Mouse (Mus musculus) lung, postnatal 0 days (tissue): ENCODE results near the gene Agtpbp1. TPM values are rescaled to one million over a fixed set of nuclear protein-coding genes. Genes with fewer than 3 reads are reported as not detected.

Experiments used
- ATAC-seq: fragments of 200-750 bp; cut with Nextera tagmentation; 2 replicates; pipeline ENCODE4 v1.8.0; 2017; ENCODE audit warnings: moderate library complexity
- DNase-seq: peaks from one replicate; pipeline ENCODE4 v3.0.0-alpha.2; 2016; ENCODE audit warnings: low spot score
- H3K27ac ChIP-seq: fragments of 300-500 bp; sonication (generic); 2 replicates; pipeline ENCODE4 v1.5.1; 2014; ENCODE audit warnings: antibody characterized with exemption, mild to moderate bottlenecking, low read length, mixed read lengths
- H3K27me3 ChIP-seq: fragments of 300-500 bp; sonication (generic); replicated peaks from 2 replicates; pipeline ENCODE4 v1.6.1; 2014; ENCODE audit warnings: low read length, mixed read lengths; ENCODE audit not compliant: insufficient read depth
- H3K36me3 ChIP-seq: fragments of 300-500 bp; sonication (generic); 2 replicates; pipeline ENCODE4 v1.6.1; 2014; ENCODE audit warnings: low read length, mixed read lengths; ENCODE audit not compliant: insufficient read depth
- H3K4me1 ChIP-seq: fragments of 300-500 bp; sonication (generic); 2 replicates; pipeline ENCODE4 v1.6.1; 2014; ENCODE audit warnings: antibody characterized with exemption, low read depth, low read length, mixed read lengths; ENCODE audit not compliant: insufficient read depth
- H3K4me2 ChIP-seq: fragments of 300-500 bp; sonication (generic); replicated peaks from 2 replicates; pipeline ENCODE4 v1.6.1; 2014; ENCODE audit warnings: low read depth, mild to moderate bottlenecking, low read length, moderate library complexity, mixed read lengths
- H3K4me3 ChIP-seq: fragments of 300-500 bp; sonication (generic); 2 replicates; pipeline ENCODE4 v1.5.1; 2014; ENCODE audit warnings: low read depth, low read length
- H3K9ac ChIP-seq: fragments of 300-500 bp; sonication (generic); replicated peaks from 2 replicates; pipeline ENCODE4 v1.6.1; 2014; ENCODE audit warnings: low read depth, mild to moderate bottlenecking
- H3K9me3 ChIP-seq: fragments of 300-500 bp; sonication (generic); 2 replicates; pipeline ENCODE4 v1.6.1; 2016; ENCODE audit warnings: low read length, mixed read lengths
- CTCF ChIP-seq: IDR thresholded peaks from 2 replicates; pipeline ENCODE4 v1.5.1; 2016; ENCODE audit warnings: antibody characterized with exemption, mild to moderate bottlenecking
- EP300 ChIP-seq: IDR thresholded peaks from 2 replicates; pipeline ENCODE4 v1.6.1; 2016; ENCODE audit warnings: antibody characterized with exemption, mild to moderate bottlenecking, control low read depth
- WGBS: fragments of 180-500 bp; shearing (Covaris S2); extraction: QIAGEN DNeasy Blood & Tissue Kit; methylation state at CpG from one replicate; pipeline ENCODE4 v1.1.7; 2014; 5-methylcytosine and 5-hydroxymethylcytosine counted together
- polyA plus RNA-seq: library from polyadenylated mRNA; unstranded; fragments of >200 nt; fragmentation: Nextera tagmentation; extraction: Ambion mirVana; gene quantifications from 2 replicates; pipeline ENCODE4 v1.2.1, GENCODE M21; 2015

Gene Agtpbp1
- polyA plus RNA-seq, 1 experiment from 2014 or later: 14.1 TPM

- no peak for ATAC-seq
- 85% methylated on average over 5 of the region's 5 CpGs for WGBS
- Histone ChIP-seq H3K9me3 (no peaks in the 10 kb centered on the region), H3K4me3 (no peak overlapping the region), H3K36me3 (peaks cover 10% of the 10 kb centered on the region; the same call in 1 of the 2 replicates), H3K27ac (no peak overlapping the region), H3K4me1 (no peaks in the 10 kb centered on the region), H3K4me2 (no peak overlapping the region), H3K9ac (no peak overlapping the region), H3K27me3 (no peaks in the 10 kb centered on the region)
- no peak for DNase-seq
- TF ChIP-seq EP300 (no peak), CTCF (peak; percentile 48)
These were observed 90.3 kb downstream of the Agtpbp1 start for GRCm38 (mm10) chr13:59494619-59495262.

GRCm38 (mm10) chr13:59490726-59491125 is 94.3 kb downstream of the Agtpbp1 start:
- no peaks in the 10 kb centered on the region for H3K27me3 ChIP-seq
- H3K9me3 ChIP-seq: no peaks in the 10 kb centered on the region
- H3K4me1 ChIP-seq: no peaks in the 10 kb centered on the region
- H3K9ac ChIP-seq: no peak overlapping the region
- TF ChIP-seq EP300: no peak
- no peak for TF ChIP-seq CTCF
- peaks cover 10% of the 10 kb centered on the region; the same call in 1 of the 2 replicates for H3K36me3 ChIP-seq
- no peak overlapping the region for H3K4me2 ChIP-seq
- no peak for ATAC-seq
- H3K4me3 ChIP-seq: no peak overlapping the region
- no peak overlapping the region for H3K27ac ChIP-seq
- DNase-seq: no peak
- WGBS: 61% methylated on average over 4 of the region's 4 CpGs

- Histone ChIP-seq H3K4me3 (no peak overlapping the region), H3K9ac (no peak overlapping the region), H3K4me2 (no peak overlapping the region), H3K27ac (no peak overlapping the region), H3K4me1 (no peaks in the 10 kb centered on the region), H3K36me3 (0 out of 2 replicates have a peak, but pooled peaks cover 2% of the 10 kb centered on the region), H3K27me3 (no peaks in the 10 kb centered on the region), H3K9me3 (no peaks in the 10 kb centered on the region)
- no peak for ATAC-seq
- 34% methylated on average over 2 of the region's 2 CpGs for WGBS
- TF ChIP-seq CTCF (peak; percentile 67), EP300 (no peak)
- peak; percentile 74 for DNase-seq
These were observed 95.9 kb downstream of the Agtpbp1 start for GRCm38 (mm10) chr13:59489143-59489542.

- DNase-seq: no peak
- Histone ChIP-seq H3K36me3 (no peaks in the 10 kb centered on the region), H3K4me3 (no peak overlapping the region), H3K4me1 (no peaks in the 10 kb centered on the region), H3K9me3 (no peaks in the 10 kb centered on the region), H3K9ac (no peak overlapping the region), H3K27me3 (no peaks in the 10 kb centered on the region), H3K27ac (no peak overlapping the region), H3K4me2 (no peak overlapping the region)
- 84% methylated on average over 8 of the region's 8 CpGs for WGBS
- no peak for ATAC-seq
- TF ChIP-seq CTCF: no peak
- TF ChIP-seq EP300: no peak
These were observed 97.7 kb downstream of the Agtpbp1 start for GRCm38 (mm10) chr13:59487287-59487686.

GRCm38 (mm10) chr13:59486243-59486642 is 98.8 kb downstream of the Agtpbp1 start:
- ATAC-seq (no peak), DNase-seq (peak; percentile 33)
- Histone ChIP-seq H3K4me1 (no peaks in the 10 kb centered on the region), H3K36me3 (no peaks in the 10 kb centered on the region), H3K4me2 (no peak overlapping the region), H3K9ac (no peak overlapping the region), H3K27me3 (no peaks in the 10 kb centered on the region), H3K4me3 (no peak overlapping the region), H3K27ac (no peak overlapping the region), H3K9me3 (no peaks in the 10 kb centered on the region)
- WGBS: 52% methylated on average over 5 of the region's 5 CpGs
- TF ChIP-seq EP300 (no peak), CTCF (no peak)

GRCm38 (mm10) chr13:59485456-59485855 is 99.6 kb downstream of the Agtpbp1 start:
- Histone ChIP-seq H3K9ac (no peak overlapping the region), H3K9me3 (no peaks in the 10 kb centered on the region), H3K4me1 (no peaks in the 10 kb centered on the region), H3K27ac (no peak overlapping the region), H3K4me2 (no peak overlapping the region), H3K4me3 (no peak overlapping the region), H3K27me3 (no peaks in the 10 kb centered on the region), H3K36me3 (no peaks in the 10 kb centered on the region)
- TF ChIP-seq CTCF: no peak
- ATAC-seq (no peak), DNase-seq (no peak)
- 80% methylated on average over 7 of the region's 7 CpGs for WGBS
